Mouse (Mus musculus): ENCODE measurements around the gene Ate1.

DNA sequence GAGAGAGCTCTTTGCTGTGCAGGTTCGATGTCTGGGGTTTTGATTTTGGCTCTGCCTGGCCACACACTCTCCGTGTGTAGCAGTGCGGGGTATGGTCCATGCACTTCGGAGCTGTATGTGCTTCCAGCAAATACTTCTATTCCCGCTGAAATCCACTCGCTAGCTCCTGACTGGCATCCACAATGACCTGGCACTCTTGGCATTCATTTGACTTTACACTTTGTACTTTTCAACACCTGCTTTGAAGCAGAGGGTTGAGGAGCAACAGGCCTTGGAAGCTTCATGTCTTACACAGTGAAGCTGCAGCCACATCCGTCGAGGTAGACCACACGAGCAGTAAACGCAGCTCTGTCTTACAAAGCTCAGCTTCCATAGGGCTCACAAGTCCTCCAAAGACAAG is 112.5 kb downstream of the Ate1 start:
- TF ChIP-seq TAL1 (IDR thresholded peaks at IDR 0.05; ENCODE audit: low read length): no peak
- TF ChIP-seq GATA1 (IDR thresholded peaks at IDR 0.05; ENCODE audit: low read length): no peak
